In the genomic region with DNA sequence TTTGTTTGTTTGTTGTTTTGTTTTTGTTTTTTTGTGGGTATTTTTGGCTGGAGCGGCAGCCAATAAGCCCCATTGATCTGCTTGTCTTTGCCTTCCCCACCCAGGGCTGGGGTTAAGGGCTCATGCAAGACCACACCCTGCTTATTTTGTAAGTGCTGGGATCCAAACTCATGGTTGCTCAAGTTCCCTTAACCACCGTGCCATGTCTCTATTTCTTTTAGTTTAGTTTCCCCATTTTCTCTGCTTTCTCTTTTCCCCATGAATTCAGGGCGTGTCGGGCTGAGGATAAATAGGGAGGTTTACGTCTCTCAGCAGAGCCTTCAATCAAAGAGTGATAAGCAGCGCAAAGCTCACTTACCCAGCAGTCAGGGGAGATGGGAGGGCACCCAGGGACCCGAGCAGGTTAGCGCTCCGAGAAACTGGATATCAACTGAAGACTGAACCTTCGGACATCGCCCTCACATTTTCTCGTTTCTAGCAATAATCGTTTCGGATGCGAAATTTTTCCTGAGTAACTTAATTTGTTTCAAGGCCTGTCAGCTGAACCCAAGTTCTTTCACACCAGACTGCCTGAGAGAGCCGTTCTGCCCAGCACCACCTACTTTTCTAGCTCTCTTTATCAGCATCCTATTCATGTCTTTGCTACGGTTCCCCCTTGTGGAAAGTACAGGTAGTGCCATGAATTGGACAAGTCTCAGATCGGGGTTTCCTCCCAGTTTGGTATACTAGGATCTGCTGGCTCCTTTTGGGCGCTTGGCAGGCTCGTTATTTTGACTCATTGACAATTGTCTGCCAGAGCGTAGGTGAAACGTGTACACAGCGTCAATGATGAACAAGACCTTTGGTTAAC, we compare ENCODE assay signal across 8 mouse cellular contexts. TPM values are rescaled to one million over a fixed set of nuclear protein-coding genes. Genes with fewer than 3 reads are reported as not detected.
DNase-seq lines count a peak whose midpoint lies in the region; ATAC-seq and TF ChIP-seq lines count a peak whose summit lies in the region.

No protein-coding gene starts in this region.

- TF ChIP-seq CTCF in MEL (IDR thresholded peaks at IDR 0.05 in 2 of 3, conservative IDR thresholded peaks at IDR 0.05 in 1 of 3; ENCODE audit: control insufficient read depth in 1 of 3, insufficient read depth in 1 of 3, low read depth in 2 of 3, low read length in 3 of 3, poor library complexity in 1 of 3, severe bottlenecking in 1 of 3), result peak; percentile 25 to 81 (median 78); a peak in 5 of 6 replicates
- TF ChIP-seq CTCF in liver, postnatal 0 days (IDR thresholded peaks at IDR 0.05; ENCODE audit: low read depth), result peak; percentile 92

- no peak for TF ChIP-seq POLR2A in MEL (IDR thresholded peaks at IDR 0.05; ENCODE audit: control insufficient read depth in 1 of 2, insufficient read depth in 1 of 2, low read depth in 1 of 2, low read length in 2 of 2, poor library complexity in 1 of 2)

- peaks cover 0 to 4% of the 10 kb centered on the region in 2 experiments; a peak in 1 of 4 replicates for H3K4me1 ChIP-seq in MEL (ENCODE audit: control insufficient read depth in 1 of 2, insufficient read depth in 2 of 2, low read length in 2 of 2)
- H3K4me1 ChIP-seq in forebrain, embryonic 16.5 days (replicated peaks; ENCODE audit: control insufficient read depth, insufficient read depth, low read length), result peaks cover 12% of the 10 kb centered on the region
- peaks cover 4% of the 10 kb centered on the region; the same call in 1 of the 2 replicates for H3K4me1 ChIP-seq in liver, postnatal 0 days (ENCODE audit: insufficient read depth)
- peaks cover 7% of the 10 kb centered on the region for H3K4me1 ChIP-seq in neural tube, embryonic 14.5 days (ENCODE audit: control insufficient read depth, insufficient read depth, low read length)

- peak overlapping the region; percentile 25 for H3K4me2 ChIP-seq in forebrain, embryonic 16.5 days (ENCODE audit: low read length)
- peak overlapping the region; percentile 63 for H3K4me2 ChIP-seq in liver, postnatal 0 days (ENCODE audit: low read depth, low read length)
- H3K4me2 ChIP-seq in neural tube, embryonic 14.5 days (ENCODE audit: low read depth, low read length), result peak overlapping the region; percentile 0; the same call in 1 of the 2 replicates

- H3K9ac ChIP-seq in MEL (ENCODE audit: control insufficient read depth, low read depth, low read length, poor library complexity, severe bottlenecking), result peak overlapping the region; percentile 37
- no peak overlapping the region for H3K9ac ChIP-seq in forebrain, embryonic 16.5 days (replicated peaks; ENCODE audit: low read depth, low read length)
- no peak overlapping the region; the same call in 1 of the 2 replicates for H3K9ac ChIP-seq in liver, postnatal 0 days (replicated peaks)
- H3K9ac ChIP-seq in neural tube, embryonic 14.5 days (replicated peaks; ENCODE audit: low read depth, low read length), result no peak overlapping the region

- DNase-seq in MEL (ENCODE audit: low read depth, low spot score), result peak; percentile 96
- DNase-seq in cerebellum, adult 18-20 months, result peak; percentile 86 to 88
- peak; percentile 78 to 79 for DNase-seq in heart, postnatal 36 days
- peak; percentile 78 to 98 for DNase-seq in layer of hippocampus, adult 18-20 months (ENCODE audit: low spot score in 2 of 2)
- DNase-seq in liver, postnatal 0 days, result peak; percentile 77
- DNase-seq in testis, postnatal 14 days (ENCODE audit: low spot score), result peak; percentile 63

- intact Hi-C loops in heart, postnatal 36 days (cut with DNase I), result loop anchor here (1.0 to 5.0 kb wide), 2 partner anchors 99 to 145 kb away; no protein-coding TSS in a partner anchor

- peak in 1 of 2 experiments; percentile 26; a peak in 2 of 4 replicates for TF ChIP-seq EP300 in MEL (IDR thresholded peaks at IDR 0.05; ENCODE audit: low read depth in 1 of 2, low read length in 2 of 2)
- no peak for TF ChIP-seq EP300 in liver, postnatal 0 days (IDR thresholded peaks at IDR 0.05; ENCODE audit: low read depth)

- ATAC-seq in forebrain, embryonic 16.5 days, result peak; percentile 68
- ATAC-seq in liver, postnatal 0 days, result peak; percentile 83
- ATAC-seq in neural tube, embryonic 14.5 days (ENCODE audit: low read depth), result 0 out of 2 replicates have a peak, but pooled peaks have one; percentile 22

- TF ChIP-seq RAD21 in MEL (IDR thresholded peaks at IDR 0.05; ENCODE audit: low read depth, low read length), result peak; percentile 55

- peak overlapping the region; percentile 56 to 67 for H3K4me3 ChIP-seq in MEL (ENCODE audit: control insufficient read depth in 1 of 2, insufficient read depth in 1 of 2, low read depth in 2 of 2, low read length in 2 of 2)
- H3K4me3 ChIP-seq in forebrain, embryonic 16.5 days (replicated peaks; ENCODE audit: low read length), result no peak overlapping the region
- H3K4me3 ChIP-seq in liver, postnatal 0 days (ENCODE audit: low read depth, low read length), result peak overlapping the region; percentile 30
- H3K4me3 ChIP-seq in neural tube, embryonic 14.5 days (ENCODE audit: low read depth, low read length), result no peak overlapping the region

- H3K36me3 ChIP-seq in MEL (ENCODE audit: control insufficient read depth in 1 of 2, insufficient read depth in 2 of 2, low read length in 2 of 2), result 0 out of 4 replicates have a peak, but pooled peaks cover 0 to 4% of the 10 kb centered on the region in 2 experiments
- no peaks in the 10 kb centered on the region for H3K36me3 ChIP-seq in forebrain, embryonic 16.5 days (ENCODE audit: control insufficient read depth, insufficient read depth)
- no peaks in the 10 kb centered on the region for H3K36me3 ChIP-seq in liver, postnatal 0 days (replicated peaks; ENCODE audit: insufficient read depth, low read length)
- H3K36me3 ChIP-seq in neural tube, embryonic 14.5 days (ENCODE audit: control insufficient read depth, insufficient read depth, low read length), result no peaks in the 10 kb centered on the region

- H3K27ac ChIP-seq in MEL (ENCODE audit: control insufficient read depth, low read depth, low read length), result peak overlapping the region; percentile 25
- H3K27ac ChIP-seq in forebrain, embryonic 16.5 days (ENCODE audit: low read length), result no peak overlapping the region
- 0 out of 2 replicates have a peak overlapping the region, but pooled peaks have one; percentile 55 for H3K27ac ChIP-seq in liver, postnatal 0 days (ENCODE audit: low read depth)
- H3K27ac ChIP-seq in neural tube, embryonic 14.5 days (ENCODE audit: low read depth, low read length), result no peak overlapping the region

- H3K79me2 ChIP-seq in MEL (ENCODE audit: control insufficient read depth, insufficient read depth, low read length, poor library complexity), result no peaks in the 10 kb centered on the region

- no peaks in the 10 kb centered on the region for H3K9me3 ChIP-seq in MEL (replicated peaks; ENCODE audit: insufficient read depth, low read length)
- H3K9me3 ChIP-seq in forebrain, embryonic 16.5 days (ENCODE audit: control insufficient read depth, low read length), result no peaks in the 10 kb centered on the region
- H3K9me3 ChIP-seq in liver, postnatal 0 days (ENCODE audit: low read length), result no peaks in the 10 kb centered on the region
- H3K9me3 ChIP-seq in neural tube, embryonic 14.5 days (ENCODE audit: control insufficient read depth, low read length), result no peaks in the 10 kb centered on the region

- WGBS in forebrain, embryonic 16.5 days, result 15% methylated on average over 23 of the region's 23 CpGs
- WGBS in liver, postnatal 0 days (ENCODE audit: insufficient replicate concordance), result 12% methylated on average over 23 of the region's 23 CpGs
- 23% methylated on average over 23 of the region's 23 CpGs for WGBS in neural tube, embryonic 14.5 days

- no peaks in the 10 kb centered on the region for H3K27me3 ChIP-seq in MEL (ENCODE audit: control insufficient read depth in 1 of 2, insufficient read depth in 2 of 2, low read length in 2 of 2)
- H3K27me3 ChIP-seq in forebrain, embryonic 16.5 days (replicated peaks; ENCODE audit: control insufficient read depth, insufficient read depth, low read length), result no peaks in the 10 kb centered on the region
- peaks cover 7% of the 10 kb centered on the region for H3K27me3 ChIP-seq in liver, postnatal 0 days (ENCODE audit: insufficient read depth, low read length)
- no peaks in the 10 kb centered on the region for H3K27me3 ChIP-seq in neural tube, embryonic 14.5 days (ENCODE audit: control insufficient read depth, insufficient read depth, low read length)

RNA-seq across cellular contexts. Expression of a gene that starts 4.7 kb away (rescaled TPM):
- not detected in 2 replicates for total RNA-seq in MEL (2012; rRNA removed)
- under 1 TPM in 1 of 2 experiments, not detected in 1; 0.15 TPM for polyA plus RNA-seq in MEL (2012; ENCODE audit: insufficient read depth in 1 of 2, insufficient read length in 2 of 2, low read depth in 1 of 2, low replicate concordance in 2 of 2, missing spikeins in 1 of 2)
- 12.0 and 13.1 TPM in 2 replicates for polyA plus RNA-seq in forebrain, embryonic 16.5 days (2015; fragmentation: Nextera tagmentation; extraction: Ambion mirVana)
- total RNA-seq in heart, postnatal 36 days (2021), result 1 to 10 TPM; 6.8 to 7.4 TPM
- 10 to 100 TPM; 37.6 to 38.9 TPM for total RNA-seq in layer of hippocampus, adult 18-20 months (2021)
- polyA plus RNA-seq in liver, postnatal 0 days (2015; fragmentation: Nextera tagmentation; extraction: Ambion mirVana), result 1.6 TPM in 2 replicates
- 20.1 and 24.5 TPM in 2 replicates for polyA plus RNA-seq in neural tube, embryonic 14.5 days (2014; fragmentation: Nextera tagmentation; extraction: Ambion mirVana)

RNA-seq across cellular contexts. Expression of a gene that starts 11.3 kb away (rescaled TPM):
- 8.1 and 11.0 TPM in 2 replicates for total RNA-seq in MEL (2012; rRNA removed)
- polyA plus RNA-seq in MEL (2012; ENCODE audit: insufficient read depth in 1 of 2, insufficient read length in 2 of 2, low read depth in 1 of 2, low replicate concordance in 2 of 2, missing spikeins in 1 of 2), result 10 to 100 TPM in 1 of 2 experiments, not detected in 1; 11.6 TPM
- 50.3 and 50.5 TPM in 2 replicates for polyA plus RNA-seq in forebrain, embryonic 16.5 days (2015; fragmentation: Nextera tagmentation; extraction: Ambion mirVana)
- 10 to 100 TPM; 14.0 to 15.8 TPM for total RNA-seq in heart, postnatal 36 days (2021)
- total RNA-seq in layer of hippocampus, adult 18-20 months (2021), result 10 to 100 TPM; 21.6 to 27.3 TPM
- polyA plus RNA-seq in liver, postnatal 0 days (2015; fragmentation: Nextera tagmentation; extraction: Ambion mirVana), result 15.8 and 17.1 TPM in 2 replicates
- polyA plus RNA-seq in neural tube, embryonic 14.5 days (2014; fragmentation: Nextera tagmentation; extraction: Ambion mirVana), result 30.3 and 45.1 TPM in 2 replicates

RNA-seq across cellular contexts. Expression of a gene that starts 23.2 kb away (rescaled TPM):
- 1.4 and 1.5 TPM in 2 replicates for total RNA-seq in MEL (2012; rRNA removed)
- polyA plus RNA-seq in MEL (2012; ENCODE audit: insufficient read depth in 1 of 2, insufficient read length in 2 of 2, low read depth in 1 of 2, low replicate concordance in 2 of 2, missing spikeins in 1 of 2), result 1 to 10 TPM in 1 of 2 experiments, not detected in 1; 1.9 TPM
- not detected in 2 replicates for polyA plus RNA-seq in forebrain, embryonic 16.5 days (2015; fragmentation: Nextera tagmentation; extraction: Ambion mirVana)
- total RNA-seq in heart, postnatal 36 days (2021), result under 1 TPM in 1 of 2 experiments, not detected in 1; 0.72 TPM
- total RNA-seq in layer of hippocampus, adult 18-20 months (2021), result not detected
- polyA plus RNA-seq in liver, postnatal 0 days (2015; fragmentation: Nextera tagmentation; extraction: Ambion mirVana), result 1.2 and 1.9 TPM in 2 replicates
- 1.1 TPM in 2 replicates for polyA plus RNA-seq in neural tube, embryonic 14.5 days (2014; fragmentation: Nextera tagmentation; extraction: Ambion mirVana)

RNA-seq across cellular contexts. Expression of a gene that starts 30.0 kb away (rescaled TPM):
- 137 and 144 TPM in 2 replicates for total RNA-seq in MEL (2012; rRNA removed)
- polyA plus RNA-seq in MEL (2012; ENCODE audit: insufficient read depth in 1 of 2, insufficient read length in 2 of 2, low read depth in 1 of 2, low replicate concordance in 2 of 2, missing spikeins in 1 of 2), result 10 to 100 TPM in 1 of 2 experiments, not detected in 1; 80.0 TPM
- polyA plus RNA-seq in forebrain, embryonic 16.5 days (2015; fragmentation: Nextera tagmentation; extraction: Ambion mirVana), result 318 and 322 TPM in 2 replicates
- total RNA-seq in heart, postnatal 36 days (2021), result 100 to 1,000 TPM; 703 to 715 TPM
- 100 to 1,000 TPM; 169 to 176 TPM for total RNA-seq in layer of hippocampus, adult 18-20 months (2021)
- polyA plus RNA-seq in liver, postnatal 0 days (2015; fragmentation: Nextera tagmentation; extraction: Ambion mirVana), result 248 and 260 TPM in 2 replicates
- polyA plus RNA-seq in neural tube, embryonic 14.5 days (2014; fragmentation: Nextera tagmentation; extraction: Ambion mirVana), result 430 and 561 TPM in 2 replicates

Comparison
In these comparisons a context has a peak if more than half of its experiments do, and no peak if none do; other contexts are left out.
1. H3K27ac ChIP-seq: peak in MEL (single experiment) and liver, postnatal 0 days (single experiment); none in forebrain, embryonic 16.5 days (single experiment) and neural tube, embryonic 14.5 days (single experiment).
2. H3K4me3 ChIP-seq: peak in MEL (2 of 2) and liver, postnatal 0 days (single experiment); none in forebrain, embryonic 16.5 days (single experiment) and neural tube, embryonic 14.5 days (single experiment).
3. ATAC-seq: peak in every context shown above with its lines; median percentile 83 in liver, postnatal 0 days; 68 in forebrain, embryonic 16.5 days; 22 in neural tube, embryonic 14.5 days.
4. H3K4me2 ChIP-seq: peak in every context shown above with its lines; median percentile 63 in liver, postnatal 0 days; 25 in forebrain, embryonic 16.5 days; 0 in neural tube, embryonic 14.5 days.
5. Peak in every context shown above with its lines, with median percentiles within 50 percentile points of each other: DNase-seq.